Mouse (Mus musculus) layer of hippocampus, adult 18-20 months (tissue): ENCODE results near the gene Mcu. TPM values are rescaled to one million over a fixed set of nuclear protein-coding genes. Genes with fewer than 3 reads are reported as not detected.

ENCODE experiments used
- DNase-seq, 2 experiments: peaks; one replicate each; pipeline ENCODE4 v3.0.0; 2022; ENCODE audit warnings: low spot score in 2 of 2
- total RNA-seq, 2 experiments: library from RNA; stranded (reverse); gene quantifications; 2 replicates each; pipeline ENCODE4 v1.2.3; 2021

Mcu gene
- total RNA-seq, 2 experiments from 2014 or later: 48.0 to 51.0 TPM

GRCm38 (mm10) chr10:59538767-59539532 is 77.5 kb downstream of the Mcu start:
- DNase-seq: no peak

GRCm38 (mm10) chr10:59538063-59538462 is 78.4 kb downstream of the Mcu start:
- DNase-seq: no peak

- DNase-seq: no peak
These were observed 78.9 kb downstream of the Mcu start for GRCm38 (mm10) chr10:59537579-59537978.

- DNase-seq: no peak
These were observed 84.2 kb downstream of the Mcu start for GRCm38 (mm10) chr10:59532256-59532655.

GRCm38 (mm10) chr10:59527819-59528218 is 88.7 kb downstream of the Mcu start:
- no peak for DNase-seq

GRCm38 (mm10) chr10:59527311-59527710 is 89.2 kb downstream of the Mcu start:
- DNase-seq: no peak

- no peak for DNase-seq
These were observed 91.8 kb downstream of the Mcu start for GRCm38 (mm10) chr10:59524675-59525074.

- DNase-seq: no peak
These were observed 92.6 kb downstream of the Mcu start for GRCm38 (mm10) chr10:59523826-59524331.

- DNase-seq: no peak
These were observed 95.8 kb downstream of the Mcu start for GRCm38 (mm10) chr10:59520701-59521100.

- DNase-seq: no peak
These were observed 97.1 kb downstream of the Mcu start for GRCm38 (mm10) chr10:59519411-59519810.

GRCm38 (mm10) chr10:59517201-59517600 is 99.3 kb downstream of the Mcu start:
- no peak for DNase-seq

- no peak for DNase-seq
These were observed 101.6 kb downstream of the Mcu start for GRCm38 (mm10) chr10:59514739-59515464.

- peak in 1 of 2 experiments; percentile 58 for DNase-seq
These were observed 104.3 kb downstream of the Mcu start for GRCm38 (mm10) chr10:59512173-59512572.

- no peak for DNase-seq
These were observed 105.0 kb downstream of the Mcu start for GRCm38 (mm10) chr10:59511427-59511963.

- no peak for DNase-seq
These were observed 105.6 kb downstream of the Mcu start for GRCm38 (mm10) chr10:59510713-59511426.

GRCm38 (mm10) chr10:59509197-59509596 is 107.3 kb downstream of the Mcu start:
- DNase-seq: no peak

GRCm38 (mm10) chr10:59506711-59507110 is 109.8 kb downstream of the Mcu start:
- DNase-seq: no peak

- no peak for DNase-seq
These were observed 112.2 kb downstream of the Mcu start for GRCm38 (mm10) chr10:59504291-59504690.

- peak; percentile 58 to 78 for DNase-seq
These were observed 112.9 kb downstream of the Mcu start for GRCm38 (mm10) chr10:59503433-59504210.

GRCm38 (mm10) chr10:59502381-59502780 is 114.1 kb downstream of the Mcu start:
- no peak for DNase-seq

- no peak for DNase-seq
These were observed 114.7 kb downstream of the Mcu start for GRCm38 (mm10) chr10:59501761-59502160.
